Mouse (Mus musculus) R1 (cell line): ENCODE measurements at regions not wholly inside any gene's neighbourhood (a gene's known extent, or its start where the extent isn't known, plus 50 kb on each side); places are given as distances from the start of the nearest gene placed in this dataset.

Experiments used
- DNase-seq: peaks from one replicate; pipeline ENCODE4 v3.0.0-alpha.2; 2018; ENCODE audit warnings: low read depth, low spot score

- DNase-seq = no peak
These were observed 573.2 kb downstream of the Bnc2 start for GRCm38 (mm10) chr4:84101923-84102322.

GRCm38 (mm10) chr4:84102736-84103135 lies 572.3 kb downstream of the Bnc2 start:
- no peak for DNase-seq

GRCm38 (mm10) chr4:84108592-84108991 lies 566.5 kb downstream of the Bnc2 start:
- DNase-seq = peak; percentile 18

GRCm38 (mm10) chr4:84109771-84110503 lies 565.1 kb downstream of the Bnc2 start:
- no peak for DNase-seq

GRCm38 (mm10) chr4:84114162-84115040 lies 560.7 kb downstream of the Bnc2 start:
- DNase-seq = no peak

- no peak for DNase-seq
These were observed 556.7 kb downstream of the Bnc2 start for GRCm38 (mm10) chr4:84118284-84118919.

- DNase-seq = no peak
These were observed 555.5 kb downstream of the Bnc2 start for GRCm38 (mm10) chr4:84119616-84120015.

- DNase-seq = no peak
These were observed 554.7 kb downstream of the Bnc2 start for GRCm38 (mm10) chr4:84120330-84120729.

- no peak for DNase-seq
These were observed 553.6 kb downstream of the Bnc2 start for GRCm38 (mm10) chr4:84121442-84121841.

GRCm38 (mm10) chr4:84126400-84126799 lies 548.7 kb downstream of the Bnc2 start:
- no peak for DNase-seq

GRCm38 (mm10) chr4:84127380-84127779 lies 547.7 kb downstream of the Bnc2 start:
- no peak for DNase-seq

GRCm38 (mm10) chr4:84130840-84131547 lies 544.1 kb downstream of the Bnc2 start:
- no peak for DNase-seq

GRCm38 (mm10) chr4:84135740-84136139 lies 539.3 kb downstream of the Bnc2 start:
- DNase-seq = no peak

GRCm38 (mm10) chr4:84137171-84137919 lies 537.7 kb downstream of the Bnc2 start:
- DNase-seq = no peak

GRCm38 (mm10) chr4:84149149-84150050 lies 525.7 kb downstream of the Bnc2 start:
- no peak for DNase-seq

GRCm38 (mm10) chr4:84150698-84151097 lies 524.4 kb downstream of the Bnc2 start:
- DNase-seq = no peak

- no peak for DNase-seq
These were observed 523.8 kb downstream of the Bnc2 start for GRCm38 (mm10) chr4:84151247-84151646.

- no peak for DNase-seq
These were observed 523.1 kb downstream of the Bnc2 start for GRCm38 (mm10) chr4:84151971-84152450.

- no peak for DNase-seq
These were observed 521.5 kb downstream of the Bnc2 start for GRCm38 (mm10) chr4:84153571-84153970.
